Mouse (Mus musculus): Measurements from ENCODE around the gene Gm3045. TPM values are rescaled to one million over a fixed set of nuclear protein-coding genes. Genes with fewer than 3 reads are reported as not detected.
A peak's percentile ranks its signal among the peaks of the same experiment; 100 is the strongest.

Gene Gm3045
- polyA plus RNA-seq, 1 experiment from 2014 or later, result not detected

GRCm38 (mm10) chr13:56461460-56461859 is 35.1 kb downstream of the Gm3045 start:
- Histone ChIP-seq H3K27me3 (ENCODE audit: insufficient read depth, low read length) (no peaks in the 10 kb centered on the region), H3K4me2 (replicated peaks; ENCODE audit: low read depth, low read length) (no peak overlapping the region), H3K9ac (replicated peaks; ENCODE audit: low read length) (no peak overlapping the region), H3K27ac (ENCODE audit: low read length) (no peak overlapping the region), H3K4me3 (ENCODE audit: low read length) (no peak overlapping the region), H3K9me3 (ENCODE audit: low read length) (no peaks in the 10 kb centered on the region), H3K36me3 (ENCODE audit: insufficient read depth, low read length) (no peaks in the 10 kb centered on the region), H3K4me1 (ENCODE audit: insufficient read depth, low read length) (no peaks in the 10 kb centered on the region)
- ATAC-seq (ENCODE audit: low FRiP score, low TSS enrichment), result no peak
- 74% methylated on average over 4 of the region's 4 CpGs for WGBS

GRCm38 (mm10) chr13:56462791-56463190 is 36.4 kb downstream of the Gm3045 start:
- Histone ChIP-seq H3K4me3 (ENCODE audit: low read length) (no peak overlapping the region), H3K4me2 (replicated peaks; ENCODE audit: low read depth, low read length) (no peak overlapping the region), H3K27me3 (ENCODE audit: insufficient read depth, low read length) (no peaks in the 10 kb centered on the region), H3K36me3 (ENCODE audit: insufficient read depth, low read length) (no peaks in the 10 kb centered on the region), H3K27ac (ENCODE audit: low read length) (no peak overlapping the region), H3K4me1 (ENCODE audit: insufficient read depth, low read length) (no peaks in the 10 kb centered on the region), H3K9me3 (ENCODE audit: low read length) (no peaks in the 10 kb centered on the region), H3K9ac (replicated peaks; ENCODE audit: low read length) (no peak overlapping the region)
- ATAC-seq (ENCODE audit: low FRiP score, low TSS enrichment), result no peak
- 78% methylated on average over 4 of the region's 4 CpGs for WGBS

- ATAC-seq (ENCODE audit: low FRiP score, low TSS enrichment), result no peak
- Histone ChIP-seq H3K27me3 (ENCODE audit: insufficient read depth, low read length) (no peaks in the 10 kb centered on the region), H3K27ac (ENCODE audit: low read length) (no peak overlapping the region), H3K9ac (replicated peaks; ENCODE audit: low read length) (no peak overlapping the region), H3K4me3 (ENCODE audit: low read length) (no peak overlapping the region), H3K9me3 (ENCODE audit: low read length) (no peaks in the 10 kb centered on the region), H3K4me2 (replicated peaks; ENCODE audit: low read depth, low read length) (no peak overlapping the region), H3K36me3 (ENCODE audit: insufficient read depth, low read length) (no peaks in the 10 kb centered on the region), H3K4me1 (ENCODE audit: insufficient read depth, low read length) (no peaks in the 10 kb centered on the region)
- WGBS, result 93% methylated on average over 7 of the region's 7 CpGs
Observed at GRCm38 (mm10) chr13:56463261-56463660, 36.9 kb downstream of the Gm3045 start.

- H3K4me3 ChIP-seq (ENCODE audit: low read length), result no peak overlapping the region
- no peaks in the 10 kb centered on the region for H3K4me1 ChIP-seq (ENCODE audit: insufficient read depth, low read length)
- no peaks in the 10 kb centered on the region for H3K9me3 ChIP-seq (ENCODE audit: low read length)
- no peak overlapping the region for H3K4me2 ChIP-seq (replicated peaks; ENCODE audit: low read depth, low read length)
- WGBS, result 80% methylated on average over 6 of the region's 6 CpGs
- ATAC-seq (ENCODE audit: low FRiP score, low TSS enrichment), result no peak
- H3K27ac ChIP-seq (ENCODE audit: low read length), result no peak overlapping the region
- no peaks in the 10 kb centered on the region for H3K36me3 ChIP-seq (ENCODE audit: insufficient read depth, low read length)
- no peak overlapping the region for H3K9ac ChIP-seq (replicated peaks; ENCODE audit: low read length)
- no peaks in the 10 kb centered on the region for H3K27me3 ChIP-seq (ENCODE audit: insufficient read depth, low read length)
Observed at GRCm38 (mm10) chr13:56463750-56464149, 37.4 kb downstream of the Gm3045 start.

- WGBS, result 87% methylated on average over 7 of the region's 7 CpGs
- no peak for ATAC-seq (ENCODE audit: low FRiP score, low TSS enrichment)
- H3K9ac ChIP-seq (replicated peaks; ENCODE audit: low read length), result no peak overlapping the region
- no peak overlapping the region for H3K4me2 ChIP-seq (replicated peaks; ENCODE audit: low read depth, low read length)
- no peak overlapping the region for H3K4me3 ChIP-seq (ENCODE audit: low read length)
- H3K36me3 ChIP-seq (ENCODE audit: insufficient read depth, low read length), result no peaks in the 10 kb centered on the region
- H3K27me3 ChIP-seq (ENCODE audit: insufficient read depth, low read length), result no peaks in the 10 kb centered on the region
- H3K9me3 ChIP-seq (ENCODE audit: low read length), result no peaks in the 10 kb centered on the region
- H3K27ac ChIP-seq (ENCODE audit: low read length), result no peak overlapping the region
- H3K4me1 ChIP-seq (ENCODE audit: insufficient read depth, low read length), result peaks cover 14% of the 10 kb centered on the region
Observed at GRCm38 (mm10) chr13:56467786-56468185, 41.4 kb downstream of the Gm3045 start.

- Histone ChIP-seq H3K9me3 (ENCODE audit: low read length) (no peaks in the 10 kb centered on the region), H3K9ac (replicated peaks; ENCODE audit: low read length) (no peak overlapping the region), H3K4me1 (ENCODE audit: insufficient read depth, low read length) (peaks cover 14% of the 10 kb centered on the region), H3K4me2 (replicated peaks; ENCODE audit: low read depth, low read length) (no peak overlapping the region), H3K36me3 (ENCODE audit: insufficient read depth, low read length) (no peaks in the 10 kb centered on the region), H3K27ac (ENCODE audit: low read length) (no peak overlapping the region), H3K4me3 (ENCODE audit: low read length) (no peak overlapping the region), H3K27me3 (ENCODE audit: insufficient read depth, low read length) (no peaks in the 10 kb centered on the region)
- 96% methylated on average over 4 of the region's 4 CpGs for WGBS
- no peak for ATAC-seq (ENCODE audit: low FRiP score, low TSS enrichment)
Observed at GRCm38 (mm10) chr13:56468536-56468935, 42.1 kb downstream of the Gm3045 start.

- no peak overlapping the region for H3K4me3 ChIP-seq (ENCODE audit: low read length)
- peak overlapping the region; percentile 90 for H3K27ac ChIP-seq (ENCODE audit: low read length)
- H3K9me3 ChIP-seq (ENCODE audit: low read length), result no peaks in the 10 kb centered on the region
- H3K4me1 ChIP-seq (ENCODE audit: insufficient read depth, low read length), result peaks cover 14% of the 10 kb centered on the region
- H3K36me3 ChIP-seq (ENCODE audit: insufficient read depth, low read length), result no peaks in the 10 kb centered on the region
- H3K9ac ChIP-seq (replicated peaks; ENCODE audit: low read length), result no peak overlapping the region
- 79% methylated on average over 6 of the region's 6 CpGs for WGBS
- no peak for ATAC-seq (ENCODE audit: low FRiP score, low TSS enrichment)
- H3K27me3 ChIP-seq (ENCODE audit: insufficient read depth, low read length), result no peaks in the 10 kb centered on the region
- no peak overlapping the region for H3K4me2 ChIP-seq (replicated peaks; ENCODE audit: low read depth, low read length)
Observed at GRCm38 (mm10) chr13:56471211-56471610, 44.8 kb downstream of the Gm3045 start.

GRCm38 (mm10) chr13:56471951-56472350 is 45.6 kb downstream of the Gm3045 start:
- peak; percentile 52; the same call in 1 of the 2 replicates for ATAC-seq (ENCODE audit: low FRiP score, low TSS enrichment)
- H3K4me2 ChIP-seq (replicated peaks; ENCODE audit: low read depth, low read length), result peak overlapping the region; percentile 38
- no peaks in the 10 kb centered on the region for H3K27me3 ChIP-seq (ENCODE audit: insufficient read depth, low read length)
- no peak overlapping the region for H3K4me3 ChIP-seq (ENCODE audit: low read length)
- H3K36me3 ChIP-seq (ENCODE audit: insufficient read depth, low read length), result no peaks in the 10 kb centered on the region
- peak overlapping the region; percentile 90 for H3K27ac ChIP-seq (ENCODE audit: low read length)
- peak overlapping the region; percentile 44 for H3K9ac ChIP-seq (replicated peaks; ENCODE audit: low read length)
- H3K9me3 ChIP-seq (ENCODE audit: low read length), result no peaks in the 10 kb centered on the region
- WGBS, result 22% methylated on average over 9 of the region's 9 CpGs
- peaks cover 14% of the 10 kb centered on the region for H3K4me1 ChIP-seq (ENCODE audit: insufficient read depth, low read length)

GRCm38 (mm10) chr13:56472661-56473060 is 46.3 kb downstream of the Gm3045 start:
- no peak overlapping the region for H3K9ac ChIP-seq (replicated peaks; ENCODE audit: low read length)
- no peak for ATAC-seq (ENCODE audit: low FRiP score, low TSS enrichment)
- H3K4me2 ChIP-seq (replicated peaks; ENCODE audit: low read depth, low read length), result no peak overlapping the region
- no peaks in the 10 kb centered on the region for H3K27me3 ChIP-seq (ENCODE audit: insufficient read depth, low read length)
- H3K9me3 ChIP-seq (ENCODE audit: low read length), result no peaks in the 10 kb centered on the region
- WGBS, result 92% methylated on average over 9 of the region's 9 CpGs
- peaks cover 14% of the 10 kb centered on the region for H3K4me1 ChIP-seq (ENCODE audit: insufficient read depth, low read length)
- H3K27ac ChIP-seq (ENCODE audit: low read length), result no peak overlapping the region
- no peak overlapping the region for H3K4me3 ChIP-seq (ENCODE audit: low read length)
- H3K36me3 ChIP-seq (ENCODE audit: insufficient read depth, low read length), result no peaks in the 10 kb centered on the region

GRCm38 (mm10) chr13:56475363-56475762 is 49.0 kb downstream of the Gm3045 start:
- ATAC-seq (ENCODE audit: low FRiP score, low TSS enrichment), result peak; percentile 69; the same call in 1 of the 2 replicates
- Histone ChIP-seq H3K27me3 (ENCODE audit: insufficient read depth, low read length) (no peaks in the 10 kb centered on the region), H3K4me2 (replicated peaks; ENCODE audit: low read depth, low read length) (no peak overlapping the region), H3K9me3 (ENCODE audit: low read length) (no peaks in the 10 kb centered on the region), H3K36me3 (ENCODE audit: insufficient read depth, low read length) (no peaks in the 10 kb centered on the region), H3K9ac (replicated peaks; ENCODE audit: low read length) (no peak overlapping the region), H3K4me1 (ENCODE audit: insufficient read depth, low read length) (peaks cover 14% of the 10 kb centered on the region), H3K4me3 (ENCODE audit: low read length) (no peak overlapping the region), H3K27ac (ENCODE audit: low read length) (no peak overlapping the region)
- 32% methylated on average over 4 of the region's 4 CpGs for WGBS
